Mouse (Mus musculus): Measurements from ENCODE around the gene Elof1. TPM values are rescaled to one million over a fixed set of nuclear protein-coding genes. Genes with fewer than 3 reads are reported as not detected.

Gene Elof1
- total RNA-seq, 2 experiments from 2014 or later: 26.2 to 70.8 TPM

Other genes with a start within 250 kb of the Elof1 start
- 3.8 and 7.2 TPM in 2 replicates for gene Rab3d, start 199.0 kb downstream of the Elof1 start, total RNA-seq (2015; ENCODE audit: low replicate concordance)
- 5.0 and 11.6 TPM in 2 replicates for gene Rab3d, start 199.0 kb downstream of the Elof1 start, total RNA-seq (2017; ENCODE audit: low replicate concordance)
- gene Ccdc159, start 189.7 kb downstream of the Elof1 start, total RNA-seq (2015; ENCODE audit: low replicate concordance): not detected in 2 replicates
- gene Ccdc159, start 189.7 kb downstream of the Elof1 start, total RNA-seq (2017; ENCODE audit: low replicate concordance): not detected in 2 replicates
- gene Tmem205, start 189.6 kb downstream of the Elof1 start, total RNA-seq (2015; ENCODE audit: low replicate concordance): 13.8 TPM in 1 of 2 replicates, not detected in the other
- gene Tmem205, start 189.6 kb downstream of the Elof1 start, total RNA-seq (2017; ENCODE audit: low replicate concordance): not detected in 2 replicates
- gene Plppr2, start 180.1 kb downstream of the Elof1 start, total RNA-seq (2015; ENCODE audit: low replicate concordance): 1.3 TPM in 1 of 2 replicates, not detected in the other
- gene Plppr2, start 180.1 kb downstream of the Elof1 start, total RNA-seq (2017; ENCODE audit: low replicate concordance): not detected in 2 replicates
- gene Swsap1, start 161.4 kb downstream of the Elof1 start, total RNA-seq (2015; ENCODE audit: low replicate concordance): 0.42 and 3.2 TPM in 2 replicates
- gene Swsap1, start 161.4 kb downstream of the Elof1 start, total RNA-seq (2017; ENCODE audit: low replicate concordance): 0.51 TPM in 1 of 2 replicates, not detected in the other
- gene Epor, start 153.7 kb downstream of the Elof1 start, total RNA-seq (2015; ENCODE audit: low replicate concordance): 244 and 249 TPM in 2 replicates
- 188 and 199 TPM in 2 replicates for gene Epor, start 153.7 kb downstream of the Elof1 start, total RNA-seq (2017; ENCODE audit: low replicate concordance)
- not detected in 2 replicates for gene Rgl3, start 127.7 kb downstream of the Elof1 start, total RNA-seq (2015; ENCODE audit: low replicate concordance)
- not detected in 2 replicates for gene Rgl3, start 127.7 kb downstream of the Elof1 start, total RNA-seq (2017; ENCODE audit: low replicate concordance)
- gene Ccdc151, start 114.5 kb downstream of the Elof1 start, total RNA-seq (2015; ENCODE audit: low replicate concordance): not detected in 2 replicates
- not detected in 2 replicates for gene Ccdc151, start 114.5 kb downstream of the Elof1 start, total RNA-seq (2017; ENCODE audit: low replicate concordance)
- gene Prkcsh, start 114.4 kb downstream of the Elof1 start, total RNA-seq (2015; ENCODE audit: low replicate concordance): 27.0 and 27.7 TPM in 2 replicates
- 41.6 and 62.9 TPM in 2 replicates for gene Prkcsh, start 114.4 kb downstream of the Elof1 start, total RNA-seq (2017; ENCODE audit: low replicate concordance)
- not detected in 2 replicates for gene Elavl3, start 65.1 kb downstream of the Elof1 start, total RNA-seq (2015; ENCODE audit: low replicate concordance)
- not detected in 2 replicates for gene Elavl3, start 65.1 kb downstream of the Elof1 start, total RNA-seq (2017; ENCODE audit: low replicate concordance)
- gene Gm49318, start 45.9 kb downstream of the Elof1 start, total RNA-seq (2015; ENCODE audit: low replicate concordance): not detected in 2 replicates
- gene Gm49318, start 45.9 kb downstream of the Elof1 start, total RNA-seq (2017; ENCODE audit: low replicate concordance): not detected in 2 replicates
- 2.1 and 6.1 TPM in 2 replicates for gene Zfp653, start 45.8 kb downstream of the Elof1 start, total RNA-seq (2015; ENCODE audit: low replicate concordance)
- gene Zfp653, start 45.8 kb downstream of the Elof1 start, total RNA-seq (2017; ENCODE audit: low replicate concordance): 6.0 and 11.2 TPM in 2 replicates
- gene Ecsit, start 31.7 kb downstream of the Elof1 start, total RNA-seq (2015; ENCODE audit: low replicate concordance): 3.4 TPM in 1 of 2 replicates, not detected in the other
- gene Ecsit, start 31.7 kb downstream of the Elof1 start, total RNA-seq (2017; ENCODE audit: low replicate concordance): 2.0 and 4.9 TPM in 2 replicates
- gene Cnn1, start 18.0 kb downstream of the Elof1 start, total RNA-seq (2015; ENCODE audit: low replicate concordance): not detected in 2 replicates
- gene Cnn1, start 18.0 kb downstream of the Elof1 start, total RNA-seq (2017; ENCODE audit: low replicate concordance): not detected in 2 replicates
- gene Acp5, start 18.5 kb upstream of the Elof1 start, total RNA-seq (2015; ENCODE audit: low replicate concordance): 98.5 and 142 TPM in 2 replicates
- 95.8 and 125 TPM in 2 replicates for gene Acp5, start 18.5 kb upstream of the Elof1 start, total RNA-seq (2017; ENCODE audit: low replicate concordance)
- gene Pigyl, start 39.7 kb upstream of the Elof1 start, total RNA-seq (2015; ENCODE audit: low replicate concordance): 2.9 and 29.9 TPM in 2 replicates
- gene Pigyl, start 39.7 kb upstream of the Elof1 start, total RNA-seq (2017; ENCODE audit: low replicate concordance): 6.8 and 29.6 TPM in 2 replicates
- not detected in 2 replicates for gene Zfp872, start 70.9 kb upstream of the Elof1 start, total RNA-seq (2015; ENCODE audit: low replicate concordance)
- gene Zfp872, start 70.9 kb upstream of the Elof1 start, total RNA-seq (2017; ENCODE audit: low replicate concordance): not detected in 2 replicates
- gene Zfp809, start 108.5 kb upstream of the Elof1 start, total RNA-seq (2015; ENCODE audit: low replicate concordance): 12.3 and 15.5 TPM in 2 replicates
- gene Zfp809, start 108.5 kb upstream of the Elof1 start, total RNA-seq (2017; ENCODE audit: low replicate concordance): 14.1 and 20.1 TPM in 2 replicates
- 0.36 TPM in 1 of 2 replicates, not detected in the other for gene Zfp599, start 142.7 kb upstream of the Elof1 start, total RNA-seq (2015; ENCODE audit: low replicate concordance)
- 0.77 and 1.1 TPM in 2 replicates for gene Zfp599, start 142.7 kb upstream of the Elof1 start, total RNA-seq (2017; ENCODE audit: low replicate concordance)
- gene Zfp810, start 190.5 kb upstream of the Elof1 start, total RNA-seq (2015; ENCODE audit: low replicate concordance): 2.1 and 4.3 TPM in 2 replicates
- 0.64 and 4.5 TPM in 2 replicates for gene Zfp810, start 190.5 kb upstream of the Elof1 start, total RNA-seq (2017; ENCODE audit: low replicate concordance)